Mouse (Mus musculus): Measurements from ENCODE around the gene Ptprk. TPM values are rescaled to one million over a fixed set of nuclear protein-coding genes. Genes with fewer than 3 reads are reported as not detected.

Ptprk gene
- polyA plus RNA-seq, 1 experiment from 2014 or later = 8.3 TPM

GRCm38 (mm10) chr10:28186018-28186800 lies 111.6 kb downstream of the Ptprk start:
- H3K4me1 ChIP-seq (ENCODE audit: control insufficient read depth, low read depth, low read length) = no peaks in the 10 kb centered on the region
- H3K4me3 ChIP-seq (ENCODE audit: low read depth, low read length) = no peak overlapping the region
- H3K9me3 ChIP-seq (replicated peaks; ENCODE audit: control insufficient read depth, low read length) = no peaks in the 10 kb centered on the region
- H3K27ac ChIP-seq (ENCODE audit: low read length) = no peak overlapping the region
- no peaks in the 10 kb centered on the region for H3K36me3 ChIP-seq (ENCODE audit: control insufficient read depth, insufficient read depth)
- no peaks in the 10 kb centered on the region for H3K27me3 ChIP-seq (ENCODE audit: control insufficient read depth, insufficient read depth, low read depth, low read length)
- H3K4me2 ChIP-seq (ENCODE audit: low read depth, low read length) = no peak overlapping the region
- no peak overlapping the region for H3K9ac ChIP-seq (ENCODE audit: low read depth, low read length)
- 43% methylated on average over 4 of the region's 4 CpGs for WGBS (ENCODE audit: insufficient replicate concordance)
- ATAC-seq (ENCODE audit: low read depth) = no peak

- Histone ChIP-seq H3K9ac (ENCODE audit: low read depth, low read length) (no peak overlapping the region), H3K4me2 (ENCODE audit: low read depth, low read length) (no peak overlapping the region), H3K9me3 (replicated peaks; ENCODE audit: control insufficient read depth, low read length) (no peaks in the 10 kb centered on the region), H3K27me3 (ENCODE audit: control insufficient read depth, insufficient read depth, low read depth, low read length) (no peaks in the 10 kb centered on the region), H3K36me3 (ENCODE audit: control insufficient read depth, insufficient read depth) (no peaks in the 10 kb centered on the region), H3K4me3 (ENCODE audit: low read depth, low read length) (no peak overlapping the region), H3K4me1 (ENCODE audit: control insufficient read depth, low read depth, low read length) (no peaks in the 10 kb centered on the region), H3K27ac (ENCODE audit: low read length) (no peak overlapping the region)
- ATAC-seq (ENCODE audit: low read depth) = no peak
- 61% methylated on average over 5 of the region's 5 CpGs for WGBS (ENCODE audit: insufficient replicate concordance)
Measured at GRCm38 (mm10) chr10:28191440-28191839, 116.8 kb downstream of the Ptprk start.

GRCm38 (mm10) chr10:28193630-28194029 lies 119.0 kb downstream of the Ptprk start:
- Histone ChIP-seq H3K4me2 (ENCODE audit: low read depth, low read length) (no peak overlapping the region), H3K9ac (ENCODE audit: low read depth, low read length) (no peak overlapping the region), H3K4me1 (ENCODE audit: control insufficient read depth, low read depth, low read length) (no peaks in the 10 kb centered on the region), H3K36me3 (ENCODE audit: control insufficient read depth, insufficient read depth) (no peaks in the 10 kb centered on the region), H3K9me3 (replicated peaks; ENCODE audit: control insufficient read depth, low read length) (no peaks in the 10 kb centered on the region), H3K27ac (ENCODE audit: low read length) (no peak overlapping the region), H3K4me3 (ENCODE audit: low read depth, low read length) (no peak overlapping the region), H3K27me3 (ENCODE audit: control insufficient read depth, insufficient read depth, low read depth, low read length) (no peaks in the 10 kb centered on the region)
- WGBS (ENCODE audit: insufficient replicate concordance) = 58% methylated on average over 5 of the region's 5 CpGs
- no peak for ATAC-seq (ENCODE audit: low read depth)

GRCm38 (mm10) chr10:28200609-28201008 lies 126.0 kb downstream of the Ptprk start:
- Histone ChIP-seq H3K4me1 (ENCODE audit: control insufficient read depth, low read depth, low read length) (no peaks in the 10 kb centered on the region), H3K9me3 (replicated peaks; ENCODE audit: control insufficient read depth, low read length) (no peaks in the 10 kb centered on the region), H3K27ac (ENCODE audit: low read length) (no peak overlapping the region), H3K36me3 (ENCODE audit: control insufficient read depth, insufficient read depth) (no peaks in the 10 kb centered on the region), H3K9ac (ENCODE audit: low read depth, low read length) (no peak overlapping the region), H3K4me2 (ENCODE audit: low read depth, low read length) (no peak overlapping the region), H3K4me3 (ENCODE audit: low read depth, low read length) (no peak overlapping the region), H3K27me3 (ENCODE audit: control insufficient read depth, insufficient read depth, low read depth, low read length) (no peaks in the 10 kb centered on the region)
- 71% methylated on average over 3 of the region's 3 CpGs for WGBS (ENCODE audit: insufficient replicate concordance)
- ATAC-seq (ENCODE audit: low read depth) = no peak

GRCm38 (mm10) chr10:28209394-28209793 lies 134.8 kb downstream of the Ptprk start:
- H3K27ac ChIP-seq (ENCODE audit: low read length) = no peak overlapping the region
- no peaks in the 10 kb centered on the region for H3K9me3 ChIP-seq (replicated peaks; ENCODE audit: control insufficient read depth, low read length)
- H3K36me3 ChIP-seq (ENCODE audit: control insufficient read depth, insufficient read depth) = no peaks in the 10 kb centered on the region
- H3K4me3 ChIP-seq (ENCODE audit: low read depth, low read length) = no peak overlapping the region
- no peak overlapping the region for H3K9ac ChIP-seq (ENCODE audit: low read depth, low read length)
- no peaks in the 10 kb centered on the region for H3K27me3 ChIP-seq (ENCODE audit: control insufficient read depth, insufficient read depth, low read depth, low read length)
- no peak for ATAC-seq (ENCODE audit: low read depth)
- H3K4me1 ChIP-seq (ENCODE audit: control insufficient read depth, low read depth, low read length) = no peaks in the 10 kb centered on the region
- H3K4me2 ChIP-seq (ENCODE audit: low read depth, low read length) = no peak overlapping the region

GRCm38 (mm10) chr10:28212083-28212482 lies 137.5 kb downstream of the Ptprk start:
- Histone ChIP-seq H3K4me3 (ENCODE audit: low read depth, low read length) (no peak overlapping the region), H3K36me3 (ENCODE audit: control insufficient read depth, insufficient read depth) (no peaks in the 10 kb centered on the region), H3K4me1 (ENCODE audit: control insufficient read depth, low read depth, low read length) (no peaks in the 10 kb centered on the region), H3K27me3 (ENCODE audit: control insufficient read depth, insufficient read depth, low read depth, low read length) (no peaks in the 10 kb centered on the region), H3K27ac (ENCODE audit: low read length) (no peak overlapping the region), H3K9ac (ENCODE audit: low read depth, low read length) (no peak overlapping the region), H3K9me3 (replicated peaks; ENCODE audit: control insufficient read depth, low read length) (no peaks in the 10 kb centered on the region), H3K4me2 (ENCODE audit: low read depth, low read length) (no peak overlapping the region)
- 76% methylated on average over 1 of the region's 1 CpGs for WGBS (ENCODE audit: insufficient replicate concordance)
- ATAC-seq (ENCODE audit: low read depth) = no peak

- WGBS (ENCODE audit: insufficient replicate concordance) = 62% methylated on average over 6 of the region's 6 CpGs
- H3K4me2 ChIP-seq (ENCODE audit: low read depth, low read length) = no peak overlapping the region
- H3K9me3 ChIP-seq (replicated peaks; ENCODE audit: control insufficient read depth, low read length) = no peaks in the 10 kb centered on the region
- H3K9ac ChIP-seq (ENCODE audit: low read depth, low read length) = no peak overlapping the region
- no peak overlapping the region for H3K4me3 ChIP-seq (ENCODE audit: low read depth, low read length)
- no peak for ATAC-seq (ENCODE audit: low read depth)
- H3K4me1 ChIP-seq (ENCODE audit: control insufficient read depth, low read depth, low read length) = no peaks in the 10 kb centered on the region
- no peaks in the 10 kb centered on the region for H3K27me3 ChIP-seq (ENCODE audit: control insufficient read depth, insufficient read depth, low read depth, low read length)
- H3K36me3 ChIP-seq (ENCODE audit: control insufficient read depth, insufficient read depth) = no peaks in the 10 kb centered on the region
- no peak overlapping the region for H3K27ac ChIP-seq (ENCODE audit: low read length)
Measured at GRCm38 (mm10) chr10:28215153-28215552, 140.5 kb downstream of the Ptprk start.

- Histone ChIP-seq H3K27me3 (ENCODE audit: control insufficient read depth, insufficient read depth, low read depth, low read length) (no peaks in the 10 kb centered on the region), H3K9me3 (replicated peaks; ENCODE audit: control insufficient read depth, low read length) (no peaks in the 10 kb centered on the region), H3K27ac (ENCODE audit: low read length) (no peak overlapping the region), H3K4me3 (ENCODE audit: low read depth, low read length) (no peak overlapping the region), H3K4me1 (ENCODE audit: control insufficient read depth, low read depth, low read length) (no peaks in the 10 kb centered on the region), H3K9ac (ENCODE audit: low read depth, low read length) (no peak overlapping the region), H3K36me3 (ENCODE audit: control insufficient read depth, insufficient read depth) (no peaks in the 10 kb centered on the region), H3K4me2 (ENCODE audit: low read depth, low read length) (no peak overlapping the region)
- no peak for ATAC-seq (ENCODE audit: low read depth)
- 69% methylated on average over 6 of the region's 6 CpGs for WGBS (ENCODE audit: insufficient replicate concordance)
Measured at GRCm38 (mm10) chr10:28223602-28224001, 149.0 kb downstream of the Ptprk start.

GRCm38 (mm10) chr10:28224376-28224775 lies 149.8 kb downstream of the Ptprk start:
- H3K36me3 ChIP-seq (ENCODE audit: control insufficient read depth, insufficient read depth) = no peaks in the 10 kb centered on the region
- H3K4me3 ChIP-seq (ENCODE audit: low read depth, low read length) = no peak overlapping the region
- H3K4me2 ChIP-seq (ENCODE audit: low read depth, low read length) = no peak overlapping the region
- no peaks in the 10 kb centered on the region for H3K4me1 ChIP-seq (ENCODE audit: control insufficient read depth, low read depth, low read length)
- WGBS (ENCODE audit: insufficient replicate concordance) = 79% methylated on average over 1 of the region's 1 CpGs
- no peaks in the 10 kb centered on the region for H3K9me3 ChIP-seq (replicated peaks; ENCODE audit: control insufficient read depth, low read length)
- no peaks in the 10 kb centered on the region for H3K27me3 ChIP-seq (ENCODE audit: control insufficient read depth, insufficient read depth, low read depth, low read length)
- no peak for ATAC-seq (ENCODE audit: low read depth)
- H3K9ac ChIP-seq (ENCODE audit: low read depth, low read length) = no peak overlapping the region
- H3K27ac ChIP-seq (ENCODE audit: low read length) = no peak overlapping the region

Data from liver, embryonic 16.5 days (tissue).